Mouse (Mus musculus) neutrophil, adult 5-6 weeks (primary cell): Measurements from ENCODE around the gene Fryl. TPM values are rescaled to one million over a fixed set of nuclear protein-coding genes. Genes with fewer than 3 reads are reported as not detected.
"Not testable (repeated sequence)": the region's sequence is repeated elsewhere in the genome, so short reads cannot be mapped to it uniquely, and the experiment has no call there.

Source experiments
- ATAC-seq: fragments of 151-379, 151-347 bp; 2 replicates; pipeline ENCODE4 v1.8.0; 2017; ENCODE audit warnings: mild to moderate bottlenecking, moderate TSS enrichment; ENCODE audit not compliant: insufficient number of reproducible peaks, poor library complexity, low FRiP score, severe bottlenecking; ENCODE audit errors: extremely low read depth
- total RNA-seq: library from RNA; stranded (forward); fragments of 200-1000 nt; gene quantifications from 2 replicates; pipeline ENCODE4 v1.2.3, GENCODE M21; 2017

Fryl gene
- total RNA-seq, 1 experiment from 2014 or later: 144 TPM

DNA sequence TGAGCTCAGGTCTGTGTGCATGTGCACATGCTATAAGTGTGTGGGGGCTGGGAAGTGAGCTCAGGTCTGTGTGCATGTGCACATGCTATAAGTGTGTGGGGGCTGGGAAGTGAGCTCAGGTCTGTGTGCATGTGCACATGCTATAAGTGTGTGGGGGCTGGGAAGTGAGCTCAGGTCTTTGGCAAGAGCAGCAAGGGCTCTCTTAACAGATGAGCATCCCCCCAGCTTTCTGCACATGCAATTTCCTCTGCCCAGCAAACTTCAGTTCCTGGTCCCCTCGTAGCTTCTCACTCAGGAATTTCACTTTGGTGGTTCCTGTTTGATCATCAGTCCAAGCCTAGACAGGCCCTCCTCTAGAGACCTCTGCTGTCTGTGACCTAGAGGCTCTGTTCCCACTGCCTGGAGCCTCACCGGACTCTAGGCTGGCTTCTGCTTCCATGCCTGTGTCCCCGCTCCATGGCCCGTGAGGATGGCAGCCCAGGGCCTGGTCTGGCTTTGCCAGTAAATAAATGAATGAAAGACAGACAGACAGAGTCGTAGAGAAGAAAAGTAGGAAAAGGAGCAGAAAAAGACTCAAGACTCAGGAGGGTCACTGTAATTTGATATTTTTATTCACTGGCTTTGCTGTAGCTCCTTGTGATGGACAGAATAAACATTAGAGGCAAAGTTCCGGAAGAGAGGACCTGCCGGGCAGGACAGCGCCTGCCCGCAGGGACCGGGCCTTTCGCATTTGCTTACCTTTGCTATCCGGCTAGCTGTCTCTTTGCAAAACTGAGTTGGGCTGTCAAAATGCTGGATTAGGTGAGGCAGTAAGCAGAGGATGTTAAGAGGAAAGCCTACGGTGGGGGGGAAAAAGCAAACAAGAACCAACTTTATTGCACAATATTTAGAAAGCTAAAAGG is 192.4 kb downstream of the Fryl start:
- no peak for ATAC-seq

DNA sequence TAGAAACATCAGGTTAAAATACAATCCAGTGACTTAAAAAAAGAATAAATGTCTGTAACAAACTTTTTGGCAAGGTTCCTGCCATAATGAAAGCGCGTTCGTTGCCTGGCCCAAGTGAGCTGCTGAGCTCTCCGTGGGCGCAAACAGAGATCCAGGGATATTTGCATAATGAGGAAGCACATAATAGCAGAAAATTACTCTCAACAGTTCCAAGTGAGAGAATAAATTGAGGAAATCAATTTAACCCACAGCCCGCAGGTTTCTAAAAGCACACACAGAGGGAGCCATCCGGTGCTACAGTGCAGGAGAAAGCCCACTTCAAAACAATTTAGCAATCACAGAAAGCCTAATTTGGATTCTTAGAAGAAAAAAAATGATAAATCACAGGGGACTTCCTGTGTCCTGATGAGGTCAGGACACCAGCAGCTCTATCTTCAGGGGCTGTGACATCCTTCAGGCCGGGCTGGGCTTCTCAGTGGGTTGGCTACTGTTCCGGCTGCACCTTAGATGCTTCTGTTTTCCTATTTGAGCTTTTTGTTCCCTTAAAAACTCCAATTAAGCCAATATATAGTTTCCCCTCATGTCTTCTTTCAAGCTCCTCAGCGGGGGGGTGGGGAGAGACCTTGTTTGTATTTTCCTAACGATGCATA is 194.8 kb downstream of the Fryl start:
- no peak for ATAC-seq

DNA sequence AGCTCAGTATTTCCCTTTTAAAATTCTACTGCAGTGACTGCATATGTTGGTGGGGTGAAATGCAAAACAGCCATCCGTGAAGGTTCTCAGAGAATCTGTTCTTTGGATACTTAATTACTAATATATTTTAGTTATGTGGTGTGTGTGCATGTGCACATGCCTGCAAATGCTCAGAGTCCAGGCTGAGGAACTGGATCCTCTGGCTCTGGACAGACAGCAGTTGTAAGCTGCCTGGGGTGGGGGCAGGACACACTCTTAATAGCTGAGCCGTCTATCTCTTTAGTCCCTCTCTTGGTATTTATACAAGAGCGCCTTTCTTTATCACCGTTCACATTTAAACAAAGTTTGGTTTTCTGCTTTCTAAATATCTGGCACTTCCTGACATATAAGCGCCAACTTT is 199.5 kb downstream of the Fryl start:
- no peak for ATAC-seq

- no peak for ATAC-seq
Observed at GRCm38 (mm10) chr5:73056457-73056856, 200.0 kb downstream of the Fryl start.

- ATAC-seq: no peak
Observed at GRCm38 (mm10) chr5:73053933-73054332, 202.5 kb downstream of the Fryl start.

DNA sequence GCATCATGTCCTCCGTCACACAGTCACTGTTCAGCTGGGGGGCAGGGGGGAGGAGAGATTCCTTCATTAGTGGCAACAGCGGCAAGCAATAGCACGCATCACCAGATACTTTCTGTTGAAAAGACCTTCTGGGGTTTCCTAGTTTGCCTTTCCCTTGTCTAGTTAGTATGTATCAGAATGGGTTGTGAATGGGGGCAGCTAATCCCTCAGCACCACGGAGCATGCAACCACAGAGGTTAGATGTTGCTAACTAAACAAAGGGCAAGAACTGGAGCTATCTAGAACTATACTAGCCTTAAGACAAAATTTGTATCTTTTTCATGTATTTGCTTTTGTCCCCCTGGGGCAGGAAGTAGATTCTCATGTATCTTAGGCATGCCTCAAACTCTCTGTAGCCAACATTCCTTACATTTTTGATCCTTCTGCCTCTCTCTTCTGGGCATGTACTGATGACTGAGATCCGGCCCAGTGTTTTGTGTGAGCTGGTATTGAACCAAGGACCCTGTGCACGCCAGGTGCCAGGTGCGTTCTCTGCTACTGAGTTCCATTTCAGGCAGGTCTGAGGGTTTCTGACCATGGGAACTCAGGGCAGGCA is 208.7 kb downstream of the Fryl start:
- ATAC-seq: no peak

- no peak for ATAC-seq
Observed at GRCm38 (mm10) chr5:73044055-73044454, 212.4 kb downstream of the Fryl start.

DNA sequence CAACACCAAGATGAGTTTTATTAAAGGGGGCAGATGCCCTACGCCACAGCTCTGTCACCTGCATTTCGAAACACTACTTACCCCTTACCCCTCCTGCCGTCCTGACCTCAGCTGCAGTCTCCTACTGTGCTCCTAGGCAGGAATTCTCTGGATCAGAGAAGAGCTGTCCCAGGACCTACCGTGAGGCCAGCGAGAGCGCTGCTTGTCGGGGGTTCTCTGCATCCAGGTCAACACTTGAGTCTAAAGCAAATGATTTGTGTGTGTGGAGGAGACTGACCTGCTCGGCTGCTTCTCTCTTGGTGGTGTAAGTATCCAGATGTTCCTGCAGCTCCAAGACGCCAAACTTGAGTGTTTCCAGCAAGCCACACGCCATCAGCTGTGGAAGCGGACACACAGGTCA is 223.9 kb downstream of the Fryl start:
- ATAC-seq: no peak

DNA sequence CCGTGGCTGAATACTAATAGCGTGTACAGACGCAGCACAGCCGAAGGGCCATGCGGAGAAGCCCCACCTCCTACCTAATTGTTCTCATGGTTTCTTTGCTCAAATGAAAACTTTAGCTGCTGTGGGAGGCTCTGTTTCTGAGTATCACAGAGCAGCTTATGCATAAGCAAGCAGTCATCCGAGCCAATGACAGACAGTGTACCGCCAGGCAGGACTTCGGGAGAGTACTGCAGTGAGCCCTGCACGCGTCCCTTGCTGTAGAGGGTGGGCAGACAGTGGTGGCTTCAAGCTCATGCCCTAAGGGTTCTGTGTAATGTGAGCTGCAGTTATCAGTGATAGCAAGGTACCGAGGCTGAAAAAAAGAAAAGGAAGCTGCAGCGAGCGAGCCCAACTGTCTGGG is 227.8 kb downstream of the Fryl start:
- no peak for ATAC-seq

GRCm38 (mm10) chr5:73023801-73024200 is 232.6 kb downstream of the Fryl start:
- no peak for ATAC-seq

GRCm38 (mm10) chr5:73014745-73015144 is 241.7 kb downstream of the Fryl start:
- no peak for ATAC-seq

- 0 out of 2 replicates have a peak, but pooled peaks have one; percentile 11 for ATAC-seq
Observed at GRCm38 (mm10) chr5:73013611-73014287, 242.7 kb downstream of the Fryl start.

DNA sequence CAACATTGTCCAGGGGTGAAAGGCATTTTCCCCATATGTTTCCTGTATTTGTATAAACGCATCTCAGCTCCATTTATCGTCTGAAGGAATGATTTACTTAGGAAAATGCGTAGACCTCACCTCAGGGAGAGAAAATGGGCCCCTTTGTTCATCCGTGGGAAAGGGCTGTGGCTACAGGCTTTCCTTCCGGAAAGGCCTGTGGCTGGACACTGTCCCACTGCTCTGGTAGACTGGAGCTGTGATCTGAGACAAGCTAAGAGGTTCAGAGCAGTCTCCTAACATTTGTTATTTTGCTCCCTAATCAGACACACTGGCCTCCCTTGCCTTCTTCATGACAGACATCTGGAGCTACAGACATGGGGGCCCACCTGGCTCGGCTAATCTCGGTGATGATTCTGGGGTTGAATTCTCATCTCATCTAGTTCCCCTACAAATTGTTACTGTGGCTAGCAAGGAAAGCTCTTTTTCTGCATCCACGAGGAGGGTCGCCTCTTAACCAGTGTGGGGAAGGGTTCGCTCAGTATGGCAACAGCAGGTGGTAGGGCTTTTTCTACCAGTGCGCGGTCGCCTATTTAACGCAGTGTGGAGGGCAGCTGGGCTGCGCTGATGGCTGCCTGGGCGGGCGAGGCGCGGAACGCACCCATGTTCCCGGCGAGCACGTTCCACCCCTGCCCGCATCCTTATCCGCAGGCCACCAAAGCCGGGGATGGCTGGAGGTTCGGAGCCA is 243.4 kb downstream of the Fryl start:
- ATAC-seq: not testable (repeated sequence)

DNA sequence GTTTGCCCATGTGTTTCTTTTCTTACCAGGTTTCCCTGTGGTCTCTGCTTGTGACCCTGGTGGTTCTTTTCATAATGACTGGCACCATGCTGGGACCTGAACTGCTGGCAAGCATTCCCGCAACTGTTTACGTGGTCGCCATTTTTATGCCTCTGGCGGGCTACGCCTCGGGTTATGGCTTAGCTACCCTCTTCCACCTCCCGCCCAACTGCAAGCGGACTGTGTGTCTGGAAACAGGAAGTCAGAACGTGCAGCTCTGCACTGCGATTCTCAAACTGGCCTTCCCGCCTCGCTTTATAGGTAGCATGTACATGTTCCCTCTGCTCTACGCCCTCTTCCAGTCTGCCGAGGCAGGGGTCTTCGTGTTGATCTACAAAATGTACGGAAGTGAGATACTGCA is 244.6 kb downstream of the Fryl start:
- ATAC-seq: not testable (repeated sequence)

- ATAC-seq: 0 out of 2 replicates have a peak, but pooled peaks have one; percentile 30
Observed at GRCm38 (mm10) chr5:73008230-73008629, 248.2 kb downstream of the Fryl start.

DNA sequence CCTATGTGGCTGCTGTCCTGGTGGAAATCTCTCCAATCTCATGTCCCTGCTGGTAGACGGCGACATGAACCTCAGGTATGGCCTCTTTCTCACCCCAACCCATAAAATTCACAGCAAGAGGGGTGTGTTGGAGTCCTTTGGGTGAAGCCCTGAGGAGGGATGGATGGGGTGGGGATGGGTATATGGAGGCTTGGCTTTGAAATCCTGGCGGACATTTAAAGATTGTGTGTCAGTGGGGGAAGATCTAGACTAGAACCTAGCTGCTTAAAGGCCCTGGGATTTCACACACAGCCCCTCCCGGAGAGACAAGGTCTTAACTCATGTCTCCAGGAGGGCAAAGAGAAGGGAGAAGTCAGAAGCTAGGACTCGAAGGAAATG is 248.8 kb downstream of the Fryl start:
- no peak for ATAC-seq

DNA sequence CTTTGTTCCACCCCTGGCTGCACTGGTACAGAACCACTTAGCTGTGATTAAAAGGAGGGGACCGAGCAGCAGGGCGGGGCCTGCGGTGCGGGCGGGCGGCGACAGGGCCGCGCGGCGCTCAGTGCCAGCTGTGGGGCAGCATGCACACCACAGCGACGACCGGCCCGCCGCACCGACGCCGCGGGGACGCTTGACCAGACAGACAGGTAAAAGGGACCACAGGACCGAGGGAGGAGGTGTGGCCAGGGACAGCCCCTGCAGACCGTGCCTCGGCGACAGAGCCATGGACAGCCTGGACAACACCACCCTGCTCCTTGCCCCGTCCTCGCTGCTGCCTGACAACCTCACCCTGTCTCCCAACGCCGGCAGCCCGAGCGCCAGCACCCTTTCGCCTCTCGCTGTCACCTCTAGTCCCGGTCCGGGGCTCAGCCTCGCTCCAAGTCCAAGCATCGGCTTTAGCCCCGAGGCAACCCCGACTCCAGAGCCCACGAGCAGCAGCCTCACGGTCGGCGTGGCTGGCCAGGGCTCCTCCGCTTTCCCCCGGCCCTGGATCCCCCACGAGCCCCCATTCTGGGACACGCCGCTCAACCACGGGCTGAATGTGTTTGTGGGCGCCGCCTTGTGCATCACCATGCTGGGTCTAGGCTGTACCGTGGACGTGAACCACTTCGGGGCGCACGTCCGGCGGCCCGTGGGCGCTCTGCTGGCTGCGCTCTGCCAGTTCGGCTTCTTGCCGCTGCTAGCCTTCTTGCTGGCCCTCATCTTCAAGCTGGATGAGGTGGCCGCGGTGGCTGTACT is 249.4 kb downstream of the Fryl start, which contains the start of gene Slc10a4:
TSS of gene Slc10a4 (plus strand) at position 100 of the 798 bp plus-strand sequence.
- ATAC-seq: no peak

DNA sequence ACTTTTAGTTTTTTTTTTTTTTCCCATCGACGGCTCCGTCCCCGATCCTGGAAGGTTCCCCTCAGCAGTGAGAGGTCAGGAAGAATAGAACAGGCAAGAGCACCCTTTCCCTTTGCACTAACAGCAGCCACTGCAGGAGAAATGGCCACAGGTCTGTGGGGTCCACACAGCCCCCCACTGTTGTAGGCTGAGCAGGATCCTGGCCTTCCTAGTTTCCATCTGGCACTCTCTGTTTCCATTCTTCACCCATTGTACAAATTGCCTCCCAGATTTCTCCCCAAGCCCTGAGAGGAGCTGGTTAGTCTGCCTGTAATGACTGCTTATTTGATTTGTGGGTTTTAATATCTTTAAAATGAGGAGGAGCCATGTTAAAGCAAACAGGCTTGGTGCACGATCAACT is 252.4 kb downstream of the Fryl start:
- no peak for ATAC-seq
